Mouse (Mus musculus): ENCODE measurements around the gene Gm49416.

The Gm49416 gene

DNA sequence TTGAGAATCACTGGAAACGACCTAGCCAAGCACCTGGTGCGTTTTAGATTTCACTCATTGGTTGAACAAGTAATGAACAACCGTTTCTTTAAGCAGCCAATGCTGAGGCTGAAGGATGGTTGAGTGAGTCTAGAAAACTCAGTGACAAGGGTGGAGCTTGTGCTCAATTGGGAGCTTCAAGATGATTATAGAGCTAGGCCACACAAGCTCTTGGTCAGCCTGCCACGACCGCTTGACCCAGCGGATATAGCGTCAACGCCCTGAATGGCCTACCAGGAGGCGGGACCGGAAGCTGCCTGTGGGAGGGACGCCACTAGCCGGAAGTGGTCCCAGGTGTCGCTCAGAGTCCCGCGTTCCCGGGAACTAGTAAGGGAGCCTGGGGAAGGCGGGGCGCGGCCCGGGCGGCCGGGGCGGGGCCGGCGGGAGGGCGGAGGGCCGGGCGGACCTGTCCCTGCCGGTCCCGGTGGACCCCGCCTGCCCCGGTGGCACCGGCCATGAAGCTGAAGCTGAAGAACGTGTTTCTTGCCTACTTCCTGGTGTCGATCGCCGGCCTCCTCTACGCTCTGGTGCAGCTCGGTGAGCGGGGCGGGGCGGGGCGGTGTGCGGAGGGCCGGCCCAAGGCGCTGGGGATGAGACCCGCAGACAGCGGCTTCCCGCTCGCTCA lies 31.5 kb downstream of the Gm49416 start, which contains the start of gene B3gat3:
TSS of gene B3gat3 (plus strand) at position 302 of the 664 bp plus-strand sequence.
- peak; percentile 93 for DNase-seq (ENCODE audit: low spot score)

DNA sequence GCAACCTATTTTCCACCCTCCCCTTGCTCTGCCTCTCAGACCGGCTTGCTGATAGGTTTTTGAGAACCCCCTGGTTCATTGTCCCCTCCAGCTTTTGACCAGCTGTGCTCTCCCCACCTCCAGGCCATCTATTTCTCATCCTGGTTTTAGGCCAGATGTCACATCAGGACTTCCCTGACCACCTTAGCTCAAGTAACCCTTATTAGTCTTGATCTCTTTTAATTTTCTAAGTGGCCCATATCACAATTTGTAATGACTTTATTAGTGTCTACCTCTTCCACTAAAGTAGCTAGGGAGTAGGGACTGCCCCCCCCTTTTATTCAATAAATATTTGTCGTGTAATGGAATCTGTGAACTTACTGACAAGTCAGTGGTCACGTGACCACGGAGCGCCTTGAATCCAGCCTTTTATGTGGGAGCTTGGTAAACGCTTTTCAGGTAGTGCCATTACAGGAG lies 32.1 kb downstream of the Gm49416 start:
- DNase-seq (ENCODE audit: low spot score): peak; percentile 45

DNA sequence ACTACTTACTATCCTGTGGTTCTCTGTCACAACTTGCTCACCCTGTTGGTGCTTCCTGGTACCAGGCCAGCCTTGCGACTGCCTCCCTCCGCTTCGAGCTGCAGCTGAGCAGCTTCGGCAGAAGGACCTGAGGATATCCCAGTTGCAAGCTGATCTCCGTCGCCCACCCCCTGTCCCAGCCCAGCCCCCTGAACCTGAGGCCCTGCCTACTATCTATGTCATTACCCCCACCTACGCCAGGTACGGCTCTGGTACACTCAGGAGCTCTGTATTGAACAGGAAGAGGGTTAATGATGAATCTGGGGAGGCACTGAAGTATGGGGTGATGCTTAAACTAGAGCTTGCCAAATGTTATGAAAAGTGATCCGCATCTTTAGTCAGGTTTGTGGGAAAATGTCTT lies 33.0 kb downstream of the Gm49416 start:
- DNase-seq (ENCODE audit: low spot score): no peak

DNA sequence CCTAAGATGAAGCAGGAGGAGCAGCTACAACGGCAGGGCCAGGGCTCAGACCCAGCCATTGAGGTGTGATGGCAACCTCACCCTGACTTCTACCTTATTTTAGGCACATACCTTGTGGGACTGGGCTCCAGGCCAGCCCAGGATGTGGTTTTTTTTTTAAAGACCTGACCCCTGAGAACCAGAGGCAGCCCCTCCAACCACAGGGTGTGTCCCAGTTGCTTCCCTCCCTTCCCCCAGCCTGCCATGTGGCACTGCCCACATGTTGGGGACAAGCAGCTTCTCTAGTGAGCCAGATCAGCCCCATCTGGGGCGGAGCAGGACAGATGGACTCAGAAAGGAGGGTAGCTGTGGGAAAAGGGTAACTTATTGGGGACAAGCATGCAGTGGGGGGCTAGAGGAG lies 38.0 kb downstream of the Gm49416 start:
- DNase-seq (ENCODE audit: low spot score): no peak

DNA sequence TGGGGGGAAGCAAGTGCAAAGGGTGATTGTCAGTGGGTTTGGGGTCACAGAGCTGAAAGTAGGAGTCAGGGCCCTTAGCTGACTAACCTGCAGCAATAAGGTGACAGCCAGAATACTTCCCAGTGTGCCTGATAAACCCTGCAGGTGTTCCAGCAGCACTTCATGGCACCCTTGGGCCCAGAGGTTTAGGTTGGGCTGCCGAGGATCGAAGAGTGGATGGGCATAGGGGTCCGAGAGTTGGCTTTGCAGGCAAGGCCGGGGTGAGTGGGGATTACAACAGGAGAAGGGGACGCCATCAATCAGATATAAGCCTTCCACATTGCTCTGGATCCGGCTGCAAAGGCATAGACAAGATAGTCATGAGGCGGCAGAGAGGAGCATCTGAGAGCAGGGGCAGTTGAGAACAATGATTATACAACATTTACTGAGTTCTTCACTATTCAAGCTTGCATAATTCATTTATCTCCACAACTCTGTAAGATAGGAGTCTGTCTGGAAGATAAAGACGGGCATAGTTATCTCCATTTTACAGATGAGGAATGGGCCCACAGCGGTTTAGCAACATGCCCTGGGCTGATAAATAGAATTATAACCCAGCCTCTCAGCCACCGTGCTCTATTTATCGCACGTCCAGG lies 39.3 kb downstream of the Gm49416 start:
- DNase-seq (ENCODE audit: low spot score): no peak

DNA sequence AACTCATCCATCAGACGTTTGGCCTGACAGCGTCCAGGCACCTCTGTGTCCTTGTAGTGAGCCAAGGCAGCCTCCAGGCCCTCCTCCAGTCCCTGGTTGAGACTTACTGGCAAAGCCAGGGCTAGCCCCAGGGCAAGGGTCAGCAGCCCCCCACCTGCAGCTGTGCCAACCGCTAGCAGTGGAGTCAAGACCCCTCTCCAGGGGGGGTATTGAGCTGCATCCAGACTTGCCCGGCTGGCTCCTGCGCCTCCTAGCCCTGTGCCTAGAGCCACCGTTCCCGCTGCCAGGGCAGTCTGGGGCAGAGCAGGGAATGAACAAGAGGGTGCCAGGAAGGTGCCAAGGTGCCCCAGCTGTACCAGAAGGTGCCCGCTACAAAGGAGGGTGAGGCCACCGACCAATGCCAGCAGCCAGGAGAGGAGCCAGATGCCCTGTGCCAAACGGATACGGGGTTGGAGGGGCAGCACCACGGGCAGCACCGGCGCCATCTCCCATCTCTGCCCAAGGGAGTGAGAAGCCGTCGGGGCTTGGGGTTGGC lies 40.0 kb downstream of the Gm49416 start:
- DNase-seq (ENCODE audit: low spot score): peak; percentile 22

DNA sequence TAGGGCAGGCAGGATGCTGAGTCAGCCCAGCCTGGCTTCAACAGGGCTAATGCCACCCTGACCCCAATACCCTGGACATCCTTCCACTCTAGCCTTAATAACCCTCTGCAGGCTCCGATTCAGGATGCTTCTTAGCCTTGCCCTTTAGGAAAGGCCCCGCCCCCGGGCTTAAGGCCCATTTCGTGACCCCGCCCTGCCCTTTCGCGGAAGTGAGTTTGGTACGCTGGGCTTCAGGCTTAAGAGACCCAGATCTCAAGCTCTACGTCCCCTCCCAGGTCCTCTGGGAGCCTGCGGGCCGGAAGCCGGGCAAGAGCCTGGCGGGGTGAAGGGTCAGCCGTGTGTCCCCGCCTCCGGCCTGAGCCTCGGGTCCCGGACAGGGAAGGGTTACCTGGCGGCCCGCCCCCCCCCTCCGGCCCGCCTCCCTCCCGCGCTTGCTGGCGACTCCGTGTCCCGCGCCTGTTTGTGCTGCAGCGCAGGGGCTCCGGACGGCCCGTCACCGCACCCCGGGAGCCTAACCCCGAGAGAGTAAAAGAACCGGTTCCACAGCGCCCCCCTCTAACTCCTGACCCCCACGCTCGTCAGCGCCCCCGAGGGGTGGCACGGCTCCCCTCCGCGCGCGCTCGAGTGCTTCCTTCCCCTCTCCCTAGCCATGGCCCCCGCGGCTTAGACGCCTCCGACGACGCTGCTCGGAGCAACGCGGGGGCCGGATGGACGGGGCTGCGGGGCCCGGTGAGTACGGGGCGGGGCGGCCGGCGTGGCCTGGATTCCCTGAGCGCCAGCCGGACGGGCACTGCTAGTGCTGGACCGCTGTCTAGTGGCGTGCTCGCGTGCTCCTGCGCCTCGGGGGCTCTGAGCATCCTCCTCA lies 40.7 kb downstream of the Gm49416 start, which contains the start of the genes Rom1 and Eml3:
TSS of gene Rom1 (minus strand) at position 133 of the 865 bp plus-strand sequence.
TSS of gene Eml3 (plus strand) at position 329 of the 865 bp plus-strand sequence.
- DNase-seq (ENCODE audit: low spot score): peak; percentile 86

DNA sequence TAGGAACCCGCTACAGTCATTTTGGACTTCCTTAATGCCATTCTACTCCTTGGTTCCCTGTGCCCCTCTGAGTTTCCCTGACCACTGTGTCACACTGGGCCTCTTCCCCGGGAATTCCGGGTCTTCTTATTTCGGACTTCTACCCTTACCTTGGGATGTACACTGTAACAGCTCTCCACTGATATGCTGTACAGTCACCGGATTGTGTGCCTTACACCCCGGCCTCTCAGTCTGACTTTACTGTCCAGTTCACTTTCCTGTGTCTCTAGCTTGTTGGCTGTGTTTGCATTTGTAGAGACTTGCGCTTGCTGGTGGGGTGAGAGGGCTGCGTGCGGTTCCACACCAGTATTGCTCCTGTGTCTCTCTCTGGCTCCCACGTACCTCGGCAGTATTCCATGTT lies 41.4 kb downstream of the Gm49416 start:
- DNase-seq (ENCODE audit: low spot score): no peak

DNA sequence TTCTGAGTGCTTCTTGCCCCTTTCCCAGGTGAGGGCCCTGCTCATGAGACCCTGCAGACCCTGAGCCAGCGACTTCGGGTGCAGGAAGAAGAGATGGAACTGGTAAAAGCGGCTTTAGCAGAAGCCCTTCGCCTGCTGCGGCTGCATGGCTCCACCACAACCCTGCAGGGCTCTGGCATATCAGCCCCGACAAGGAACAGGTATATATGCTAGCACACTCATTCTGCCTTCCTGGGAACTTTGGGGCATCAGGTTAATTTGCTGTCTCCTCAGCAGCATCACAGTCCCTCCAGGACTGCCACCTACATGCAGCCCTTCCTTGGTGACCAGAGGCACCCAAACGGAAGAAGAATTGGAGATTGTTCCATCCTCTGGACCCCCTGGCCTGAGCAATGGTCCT lies 42.0 kb downstream of the Gm49416 start:
- no peak for DNase-seq (ENCODE audit: low spot score)

DNA sequence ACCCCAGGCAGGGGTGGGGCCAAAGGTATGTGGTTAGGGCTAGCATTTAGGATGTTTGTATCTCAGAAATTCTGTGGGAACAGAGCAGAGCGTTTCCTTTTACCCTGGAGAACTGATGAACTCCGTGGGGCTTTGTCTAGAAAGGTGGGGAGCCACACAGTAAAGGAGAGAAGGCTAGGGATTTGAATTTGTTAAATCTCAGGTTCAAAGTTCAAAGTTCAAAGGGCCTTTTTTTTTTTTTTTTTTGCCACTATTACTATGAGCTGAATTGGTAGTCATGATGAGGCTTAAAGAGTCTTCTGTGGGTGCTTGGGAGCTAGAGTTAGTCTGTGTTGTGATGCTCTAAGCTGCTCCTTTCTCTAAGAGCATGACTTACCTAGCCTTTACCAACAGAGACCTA lies 48.0 kb downstream of the Gm49416 start:
- no peak for DNase-seq (ENCODE audit: low spot score)

DNA sequence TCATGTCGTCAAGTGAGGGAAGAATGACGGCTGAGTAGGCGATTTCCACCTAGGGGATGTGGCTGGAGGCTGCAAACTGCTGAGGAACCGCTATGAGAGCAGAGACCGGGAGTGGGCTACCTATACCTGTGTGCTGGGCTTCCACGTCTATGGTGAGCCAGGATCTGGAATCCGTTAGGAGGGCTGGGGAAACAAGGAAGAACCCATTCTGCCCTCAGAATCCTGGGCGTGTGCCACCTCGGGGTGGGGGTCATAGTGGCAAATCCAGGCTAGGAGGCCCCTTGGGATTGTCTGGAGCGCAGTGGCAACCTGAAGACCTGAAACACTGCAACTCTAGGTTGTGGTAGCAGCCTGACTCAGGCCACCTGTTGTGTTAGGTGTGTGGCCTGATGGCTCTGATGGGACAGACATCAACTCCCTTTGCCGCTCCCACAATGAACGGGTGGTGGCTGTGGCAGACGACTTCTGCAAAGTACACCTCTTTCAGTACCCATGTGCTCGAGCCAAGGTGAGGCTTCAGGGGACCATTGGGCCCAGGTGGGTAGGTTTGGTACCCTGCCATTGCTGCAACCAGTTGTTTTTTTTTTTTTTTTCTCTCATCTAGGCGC lies 51.9 kb downstream of the Gm49416 start:
- DNase-seq (ENCODE audit: low spot score): no peak

DNA sequence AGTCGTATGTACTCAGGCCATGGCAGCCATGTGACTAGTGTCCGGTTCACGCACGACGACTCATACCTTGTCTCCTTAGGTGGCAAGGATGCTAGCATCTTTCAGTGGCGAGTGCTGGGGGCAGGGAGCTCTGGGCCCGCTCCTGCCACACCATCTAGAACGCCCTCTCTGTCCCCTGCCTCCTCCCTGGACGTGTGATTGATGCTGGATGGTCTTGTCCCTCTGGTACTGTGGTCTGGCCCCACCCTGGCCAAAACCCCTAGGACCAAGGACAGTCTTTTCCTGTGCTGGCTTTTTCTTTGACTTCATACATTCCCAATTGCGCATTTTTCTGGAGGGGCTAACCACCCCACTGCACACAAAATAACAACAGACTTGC lies 52.4 kb downstream of the Gm49416 start:
- DNase-seq (ENCODE audit: low spot score): no peak

DNA sequence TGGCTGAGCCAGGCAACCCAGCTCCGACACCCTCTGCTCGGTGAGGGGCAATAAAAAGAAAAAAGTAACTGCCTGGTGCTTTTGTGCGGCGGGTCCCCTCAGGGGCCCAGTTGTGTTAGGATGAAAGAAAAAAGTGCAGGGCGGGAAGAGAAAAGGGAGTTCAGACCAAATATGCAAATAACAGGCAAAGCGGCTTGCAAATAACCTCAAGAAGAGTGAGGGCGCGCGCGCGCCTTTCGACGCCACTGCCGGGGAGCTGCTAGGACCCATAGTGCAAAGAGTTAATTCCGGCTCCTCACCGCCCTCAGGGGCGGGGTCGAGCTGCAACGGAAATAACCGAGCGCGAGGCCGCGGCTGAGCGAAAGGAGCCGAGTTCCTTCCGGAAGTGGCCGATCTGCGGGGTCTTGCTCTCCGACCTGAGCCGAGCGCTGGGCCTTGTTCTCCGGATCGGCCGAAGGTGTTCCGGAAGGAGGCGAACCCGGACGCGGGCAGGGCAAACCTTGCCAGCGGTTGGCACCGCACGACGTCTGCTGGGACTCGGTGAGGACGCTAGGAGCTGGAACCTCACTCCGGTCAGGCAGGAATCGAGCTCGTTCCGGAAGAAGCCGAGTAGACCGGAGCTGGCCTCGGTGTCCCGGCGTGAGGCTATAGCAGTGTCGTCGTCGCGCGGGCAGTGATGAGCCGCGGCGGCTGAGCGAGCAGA lies 52.9 kb downstream of the Gm49416 start, which contains the start of gene Mta2:
TSS of gene Mta2 (plus strand) at position 361 of the 703 bp plus-strand sequence.
- peak; percentile 96 for DNase-seq (ENCODE audit: low spot score)

DNA sequence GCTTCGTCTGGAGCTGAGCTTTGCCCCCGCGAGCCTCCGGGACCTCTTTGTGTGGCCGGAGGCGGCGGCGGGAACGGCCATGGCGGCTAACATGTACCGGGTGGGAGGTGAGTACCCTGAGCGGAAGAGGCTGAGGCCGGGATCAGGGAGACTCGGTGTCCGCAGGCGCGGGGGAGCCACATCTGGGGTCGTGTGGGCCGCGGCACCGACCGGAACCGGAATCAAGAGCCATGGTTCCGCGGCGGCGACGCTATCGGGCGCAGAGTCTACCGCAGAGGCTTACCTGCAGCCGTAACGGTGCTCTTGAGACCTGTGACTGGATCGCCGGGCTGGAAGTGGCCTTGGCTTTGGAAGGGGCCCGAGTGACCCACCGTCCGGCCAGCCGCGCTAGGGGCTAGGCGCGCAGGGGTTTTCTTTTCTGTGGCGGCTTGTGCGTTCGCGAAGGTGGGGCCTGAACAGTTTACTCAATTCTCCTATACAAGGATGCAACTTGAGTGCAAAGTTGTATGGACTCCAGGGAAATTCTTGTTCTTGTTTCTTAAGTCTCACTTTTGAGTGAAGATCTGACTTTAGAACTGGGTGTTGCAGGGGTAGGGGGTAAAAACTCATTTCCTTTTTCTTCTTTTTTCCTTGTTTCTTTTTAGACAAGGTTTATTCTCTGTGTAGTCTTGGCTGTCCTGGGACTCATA lies 53.7 kb downstream of the Gm49416 start:
- no peak for DNase-seq (ENCODE audit: low spot score)

DNA sequence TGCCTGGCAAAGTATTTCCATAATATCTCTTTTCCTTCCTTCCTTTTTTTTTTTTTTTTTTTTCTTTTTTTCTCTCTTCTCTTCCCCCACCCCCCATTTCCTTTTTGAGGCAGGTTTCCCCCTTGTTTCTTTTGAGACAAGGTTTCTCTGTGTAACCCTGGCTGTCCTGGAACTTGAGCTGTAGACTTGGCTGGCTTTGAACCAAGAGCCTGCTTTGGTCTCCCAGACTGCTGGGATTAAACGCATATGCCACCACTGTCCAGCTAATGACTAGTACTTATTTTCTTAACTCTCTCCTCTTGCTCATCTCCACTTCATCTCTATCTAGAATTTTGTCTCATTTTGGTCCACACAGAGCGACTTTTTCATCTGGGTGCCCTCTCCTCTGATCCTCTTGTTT lies 54.3 kb downstream of the Gm49416 start:
- DNase-seq (ENCODE audit: low spot score): no peak

DNA sequence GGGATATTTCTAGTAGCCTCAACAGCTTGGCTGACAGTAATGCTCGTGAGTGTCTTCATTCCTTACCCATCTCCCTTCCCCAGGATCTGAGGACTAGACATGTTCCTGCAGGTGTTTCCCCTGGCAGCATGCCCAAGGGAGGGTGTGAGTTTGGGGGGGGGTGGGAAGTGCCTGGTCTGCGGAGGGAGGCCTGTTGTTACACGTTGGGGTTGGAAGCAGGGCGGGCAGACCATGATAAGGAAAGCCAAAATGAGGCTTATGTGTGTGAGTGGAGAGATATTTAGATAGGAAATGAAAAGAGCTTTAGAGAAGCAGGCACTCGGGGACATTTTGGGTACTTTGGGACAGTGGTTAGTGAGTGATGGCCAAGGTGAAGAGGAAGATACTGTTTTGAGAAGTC lies 55.3 kb downstream of the Gm49416 start:
- no peak for DNase-seq (ENCODE audit: low spot score)

DNA sequence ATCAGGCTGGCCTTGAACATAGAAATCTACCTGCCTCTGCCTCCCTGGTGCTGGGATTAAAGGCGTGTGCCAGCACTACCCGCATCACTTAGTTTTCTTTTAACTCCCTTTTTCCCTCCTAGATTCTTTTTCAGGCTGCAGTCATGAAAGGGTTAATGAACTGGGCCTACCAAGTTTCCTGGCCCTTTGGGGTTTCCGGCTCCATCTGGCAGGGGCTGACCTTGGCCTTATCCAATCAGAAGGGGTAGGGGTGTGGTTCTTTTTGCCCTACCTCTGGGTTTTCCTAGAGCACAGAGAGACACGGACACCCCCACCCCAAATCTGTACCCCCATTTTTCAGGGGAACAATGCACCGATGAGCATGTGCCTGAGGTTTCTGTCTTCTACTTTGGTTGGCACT lies 56.0 kb downstream of the Gm49416 start:
- peak; percentile 57 for DNase-seq (ENCODE audit: low spot score)

Measured in MN1 (cell line).